Comparison of ENCODE assay signal across 8 mouse cellular contexts in genomic region chr9:65195621-65195981, GRCm38 (mm10). TPM values are rescaled to one million over a fixed set of nuclear protein-coding genes. Genes with fewer than 3 reads are reported as not detected.
A peak's percentile ranks its signal among the peaks of the same experiment; 100 is the strongest.
DNase-seq lines count a peak whose midpoint lies in the region; ATAC-seq and TF ChIP-seq lines count a peak whose summit lies in the region.

No protein-coding gene starts in this region.

- no peak for TF ChIP-seq CTCF in testis, adult 2 months (IDR thresholded peaks at IDR 0.05; ENCODE audit: control insufficient read depth, insufficient read depth, insufficient replicate concordance, low read depth, low read length)
- TF ChIP-seq CTCF in kidney, adult 2 months (conservative IDR thresholded peaks at IDR 0.05; ENCODE audit: insufficient read depth, insufficient read length, low read depth, low read length) = no peak
- TF ChIP-seq CTCF in lung, adult 2 months (IDR thresholded peaks at IDR 0.05; ENCODE audit: insufficient read depth, low read length) = no peak

- H3K27ac ChIP-seq in testis, adult 2 months (ENCODE audit: control insufficient read depth, insufficient read depth, low read depth, low read length) = peak overlapping the region; percentile 77
- peak overlapping the region; percentile 92; the same call in 1 of the 2 replicates for H3K27ac ChIP-seq in heart, embryonic 10.5 days
- peak overlapping the region; percentile 94 for H3K27ac ChIP-seq in kidney, adult 2 months (ENCODE audit: insufficient read depth, low read depth, low read length)

- H3K9me3 ChIP-seq in heart, embryonic 10.5 days = no peaks in the 10 kb centered on the region

- peak; percentile 34; the same call in 1 of the 2 replicates for ATAC-seq in neutrophil, adult 5-6 weeks (ENCODE audit: extremely low read depth, insufficient number of reproducible peaks, low FRiP score, poor library complexity, severe bottlenecking)
- ATAC-seq in megakaryocyte-erythroid progenitor cell, adult 5-6 weeks (replicated peaks; ENCODE audit: low FRiP score, low TSS enrichment, poor library complexity, severe bottlenecking) = no peak; the same call in 1 of the 2 replicates

- whole genome bisulfite sequencing in heart, embryonic 10.5 days = 27% methylated on average over 8 of the region's 8 CpGs
- 16% methylated on average over 8 of the region's 8 CpGs for WGBS in kidney, adult 2 months
- WGBS in lung, adult 2 months = 14% methylated on average over 8 of the region's 8 CpGs

- DNase-seq in testis, postnatal 10 days (ENCODE audit: low spot score) = no peak
- peak; percentile 46 to 51 for DNase-seq in cerebellum, postnatal 10 days
- no peak for DNase-seq in heart, embryonic 10.5 days (ENCODE audit: low spot score)
- DNase-seq in kidney, adult 2 months = peak; percentile 74
- DNase-seq in lung, adult 2 months = peak; percentile 31

- H3K4me1 ChIP-seq in testis, adult 2 months (ENCODE audit: control insufficient read depth, insufficient read depth, low read length) = peaks cover 32% of the 10 kb centered on the region
- peaks cover 40% of the 10 kb centered on the region for H3K4me1 ChIP-seq in heart, embryonic 10.5 days
- H3K4me1 ChIP-seq in kidney, adult 2 months (ENCODE audit: control insufficient read depth, insufficient read depth, low read length) = peaks cover 26% of the 10 kb centered on the region
- peaks cover 20% of the 10 kb centered on the region for H3K4me1 ChIP-seq in lung, adult 2 months (ENCODE audit: control insufficient read depth, insufficient read depth, low read length)

- H3K27me3 ChIP-seq in testis, adult 2 months (ENCODE audit: control insufficient read depth, insufficient read depth, low read length) = no peaks in the 10 kb centered on the region
- H3K27me3 ChIP-seq in heart, embryonic 10.5 days (ENCODE audit: insufficient read depth, poor library complexity, severe bottlenecking) = no peaks in the 10 kb centered on the region
- no peaks in the 10 kb centered on the region for H3K27me3 ChIP-seq in kidney, adult 2 months (replicated peaks; ENCODE audit: control insufficient read depth, insufficient read depth, low read length)

- no peaks in the 10 kb centered on the region for H3K36me3 ChIP-seq in testis, adult 2 months (ENCODE audit: control insufficient read depth, insufficient read depth, low read length)
- H3K36me3 ChIP-seq in heart, embryonic 10.5 days = no peaks in the 10 kb centered on the region
- no peaks in the 10 kb centered on the region for H3K36me3 ChIP-seq in kidney, adult 2 months (ENCODE audit: control insufficient read depth, insufficient read depth, low read length)

- H3K4me3 ChIP-seq in testis, adult 2 months (ENCODE audit: control insufficient read depth, low read depth, low read length) = no peak overlapping the region
- 0 out of 2 replicates have a peak overlapping the region, but pooled peaks have one; percentile 27 for H3K4me3 ChIP-seq in heart, embryonic 10.5 days
- no peak overlapping the region for H3K4me3 ChIP-seq in kidney, adult 2 months (ENCODE audit: insufficient read depth, low read depth, low read length)
- no peak overlapping the region for H3K4me3 ChIP-seq in lung, adult 2 months (replicated peaks; ENCODE audit: extremely low read depth, low read depth, low read length)

- TF ChIP-seq POLR2A in testis, adult 2 months (IDR thresholded peaks at IDR 0.05; ENCODE audit: control insufficient read depth, low read depth, low read length) = no peak
- no peak for TF ChIP-seq POLR2A in kidney, adult 2 months (IDR thresholded peaks at IDR 0.05; ENCODE audit: low read depth, low read length)
- TF ChIP-seq POLR2A in lung, adult 2 months (IDR thresholded peaks at IDR 0.05; ENCODE audit: borderline replicate concordance, extremely low read depth, low read depth, low read length) = no peak

RNA-seq across cellular contexts. Expression of gene Parp16, which starts 0.4 kb away (rescaled TPM):
- 2.2 and 2.3 TPM in 2 replicates for polyA plus RNA-seq in testis, adult 2 months (2012; rRNA removed)
- polyA plus RNA-seq in heart, embryonic 10.5 days (2016; fragmentation: Nextera tagmentation; extraction: Ambion mirVana) = 4.8 and 5.8 TPM in 2 replicates
- 11.0 and 11.9 TPM in 2 replicates for polyA plus RNA-seq in kidney, adult 2 months (2012; rRNA removed)
- 8.4 and 9.3 TPM in 2 replicates for polyA plus RNA-seq in lung, adult 2 months (2012; rRNA removed)
- total RNA-seq in neutrophil, adult 5-6 weeks (2017) = 3.3 and 5.2 TPM in 2 replicates
- 4.9 and 8.3 TPM in 2 replicates for total RNA-seq in megakaryocyte-erythroid progenitor cell, adult 5-6 weeks (2014; fragmentation: Nextera tagmentation)
- 0.30 and 6.7 TPM in 2 replicates for total RNA-seq in megakaryocyte-erythroid progenitor cell, adult 5-6 weeks (2017)

RNA-seq across cellular contexts. Expression of gene Igdcc3, which starts 54.6 kb away (rescaled TPM):
- polyA plus RNA-seq in testis, adult 2 months (2012; rRNA removed) = 0.27 and 0.36 TPM in 2 replicates
- 26.8 and 65.0 TPM in 2 replicates for polyA plus RNA-seq in heart, embryonic 10.5 days (2016; fragmentation: Nextera tagmentation; extraction: Ambion mirVana)
- 0.72 and 0.94 TPM in 2 replicates for polyA plus RNA-seq in kidney, adult 2 months (2012; rRNA removed)
- 0.11 and 0.13 TPM in 2 replicates for polyA plus RNA-seq in lung, adult 2 months (2012; rRNA removed)
- 0.47 TPM in 1 of 2 replicates, not detected in the other for total RNA-seq in neutrophil, adult 5-6 weeks (2017)
- not detected in 2 replicates for total RNA-seq in megakaryocyte-erythroid progenitor cell, adult 5-6 weeks (2014; fragmentation: Nextera tagmentation)
- total RNA-seq in megakaryocyte-erythroid progenitor cell, adult 5-6 weeks (2017) = not detected in 2 replicates

Comparison
In these comparisons a context has a peak if more than half of its experiments do, and no peak if none do; other contexts are left out.
1. DNase-seq: peak in cerebellum, postnatal 10 days (2 of 2), kidney, adult 2 months (single experiment) and lung, adult 2 months (single experiment); none in testis, postnatal 10 days (single experiment) and heart, embryonic 10.5 days (single experiment).
2. RNA of gene Igdcc3, which starts 54.6 kb away (polyA plus RNA-seq): 26.8 to 65.0 TPM in heart, embryonic 10.5 days; 0.72 to 0.94 TPM in kidney, adult 2 months, 0.27 to 0.36 TPM in testis, adult 2 months and 0.11 to 0.13 TPM in lung, adult 2 months; every median in the first group is over 10 times any median in the second.
3. Peak in every context shown above with its lines, with median percentiles within 50 percentile points of each other: H3K27ac ChIP-seq.